Mouse (Mus musculus): Measurements from ENCODE around the gene Asb10. TPM values are rescaled to one million over a fixed set of nuclear protein-coding genes. Genes with fewer than 3 reads are reported as not detected.

The Asb10 gene
- polyA plus RNA-seq, 1 experiment from 2014 or later: 0.93 TPM

DNA sequence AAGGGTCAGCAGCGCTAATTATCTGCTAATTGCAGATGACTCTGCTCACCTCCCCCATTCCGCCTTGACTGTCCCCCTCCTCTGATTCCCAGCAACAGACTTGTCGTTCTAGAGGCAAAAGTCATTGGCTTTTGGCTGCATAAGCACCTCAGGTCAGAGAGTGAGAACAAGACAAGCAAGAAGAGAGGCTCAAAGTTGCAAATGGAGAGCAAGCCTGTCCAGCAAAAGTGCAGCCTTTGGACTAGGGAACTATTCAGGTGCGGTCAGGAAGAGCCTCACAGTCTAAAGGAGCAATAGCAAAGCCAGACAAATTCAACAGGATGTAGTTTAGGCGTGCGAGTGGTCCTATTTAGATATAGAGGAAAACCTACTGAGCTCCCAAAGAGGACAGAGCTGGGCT is 13.0 kb downstream of the Asb10 start:
- no peak overlapping the region for H3K9ac ChIP-seq (ENCODE audit: low read depth, low read length)
- no peak for TF ChIP-seq CTCF (IDR thresholded peaks at IDR 0.05; ENCODE audit: low read depth)
- 12% methylated on average over 6 of the region's 6 CpGs for WGBS
- H3K4me1 ChIP-seq (replicated peaks; ENCODE audit: insufficient read depth, low read length): peaks cover 12% of the 10 kb centered on the region; the same call in 1 of the 2 replicates
- no peak for ATAC-seq (replicated peaks; ENCODE audit: low FRiP score, low read depth)
- H3K4me3 ChIP-seq (replicated peaks; ENCODE audit: low read depth, low read length): no peak overlapping the region
- no peak overlapping the region for H3K4me2 ChIP-seq (ENCODE audit: low read length)
- H3K9me3 ChIP-seq (replicated peaks; ENCODE audit: low read length): no peaks in the 10 kb centered on the region
- H3K36me3 ChIP-seq (ENCODE audit: insufficient read depth, low read length): no peaks in the 10 kb centered on the region
- no peak for DNase-seq (ENCODE audit: low spot score)
- peaks cover 71% of the 10 kb centered on the region for H3K27me3 ChIP-seq (ENCODE audit: insufficient read depth, low read length)
- no peak overlapping the region for H3K27ac ChIP-seq

DNA sequence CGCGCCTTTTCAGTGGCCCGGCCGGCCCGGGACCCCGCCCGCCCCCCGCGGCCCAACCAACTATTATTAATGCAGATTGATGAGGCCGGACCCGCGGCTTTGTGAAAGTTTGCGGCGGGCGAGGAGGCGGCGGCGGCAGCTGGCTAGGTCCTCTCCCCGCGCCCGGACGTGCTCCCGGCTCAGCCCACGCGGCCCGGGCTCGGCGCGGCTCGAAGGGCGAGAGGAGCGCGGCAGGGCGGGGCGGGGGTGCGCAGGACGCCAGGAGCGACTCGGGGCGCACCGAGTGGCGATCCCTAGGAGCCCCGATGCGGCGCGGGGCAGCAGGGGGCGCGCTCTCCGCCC is 13.9 kb downstream of the Asb10 start, which contains the start of gene Gbx1:
Gene Gbx1 (minus strand): TSS at position 314 of the 342 bp plus-strand sequence.
- TF ChIP-seq CTCF (IDR thresholded peaks at IDR 0.05; ENCODE audit: low read depth): no peak
- DNase-seq (ENCODE audit: low spot score) (peak; percentile 40), ATAC-seq (replicated peaks; ENCODE audit: low FRiP score, low read depth) (0 out of 2 replicates have a peak, but pooled peaks have one; percentile 9)
- no peaks in the 10 kb centered on the region for H3K36me3 ChIP-seq (ENCODE audit: insufficient read depth, low read length)
- H3K9ac ChIP-seq (ENCODE audit: low read depth, low read length): no peak within 1 kb of the TSS
- H3K4me1 ChIP-seq (replicated peaks; ENCODE audit: insufficient read depth, low read length): peaks cover 12% of the 10 kb centered on the region; the same call in 1 of the 2 replicates
- H3K27me3 ChIP-seq (ENCODE audit: insufficient read depth, low read length): peaks cover 79% of the 10 kb centered on the region
- H3K4me3 ChIP-seq (replicated peaks; ENCODE audit: low read depth, low read length): peak within 1 kb of the TSS; percentile 41
- H3K4me2 ChIP-seq (ENCODE audit: low read length): peak within 1 kb of the TSS; percentile 58
- H3K9me3 ChIP-seq (replicated peaks; ENCODE audit: low read length): no peaks in the 10 kb centered on the region
- WGBS: under 1% methylated on average over 44 of the region's 49 CpGs
- H3K27ac ChIP-seq: no peak within 1 kb of the TSS

DNA sequence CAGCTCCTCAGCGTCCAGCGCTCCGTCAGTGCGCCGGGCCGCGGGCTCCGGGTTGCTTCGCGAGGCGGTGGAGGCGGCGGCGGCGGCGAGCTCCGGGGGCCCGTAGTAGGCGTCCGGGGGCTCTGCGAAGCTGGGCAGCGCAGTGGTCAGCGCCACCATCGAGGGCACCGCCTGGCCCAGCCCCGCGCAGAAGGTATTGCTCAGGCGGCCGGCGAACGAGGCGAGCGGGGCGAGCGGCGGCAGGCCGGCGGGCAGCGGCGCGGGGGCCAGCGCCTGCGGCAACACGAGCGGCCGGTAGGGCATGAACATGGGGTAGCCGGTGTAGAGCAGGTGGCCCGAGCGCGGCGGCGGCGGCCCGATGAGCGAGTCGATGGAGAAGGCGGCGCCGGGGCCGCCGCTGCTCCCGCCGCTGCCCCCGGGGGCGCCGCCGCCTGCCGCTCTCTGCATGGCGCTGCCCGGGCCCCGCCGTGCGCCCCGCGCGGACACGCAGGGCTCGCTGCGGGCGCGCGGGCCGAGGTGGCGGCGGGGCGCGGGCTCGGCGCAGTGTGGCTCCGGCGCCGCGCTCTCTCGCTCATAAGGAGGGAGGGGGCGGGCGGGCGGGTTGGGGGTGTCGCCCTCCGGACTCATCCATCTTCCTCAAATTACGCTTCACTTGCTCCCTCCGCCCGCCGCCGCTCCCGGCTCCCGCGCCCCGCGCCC is 14.4 kb downstream of the Asb10 start:
- TF ChIP-seq CTCF (IDR thresholded peaks at IDR 0.05; ENCODE audit: low read depth): no peak
- H3K9ac ChIP-seq (ENCODE audit: low read depth, low read length): no peak overlapping the region
- no peak for DNase-seq (ENCODE audit: low spot score)
- H3K4me3 ChIP-seq (replicated peaks; ENCODE audit: low read depth, low read length): peak overlapping the region; percentile 41
- no peak overlapping the region for H3K27ac ChIP-seq
- H3K4me2 ChIP-seq (ENCODE audit: low read length): peak overlapping the region; percentile 58
- no peaks in the 10 kb centered on the region for H3K36me3 ChIP-seq (ENCODE audit: insufficient read depth, low read length)
- H3K27me3 ChIP-seq (ENCODE audit: insufficient read depth, low read length): peaks cover 84% of the 10 kb centered on the region
- peaks cover 12% of the 10 kb centered on the region; the same call in 1 of the 2 replicates for H3K4me1 ChIP-seq (replicated peaks; ENCODE audit: insufficient read depth, low read length)
- under 1% methylated on average over 64 of the region's 109 CpGs for WGBS
- no peak; the same call in 1 of the 2 replicates for ATAC-seq (replicated peaks; ENCODE audit: low FRiP score, low read depth)
- no peaks in the 10 kb centered on the region for H3K9me3 ChIP-seq (replicated peaks; ENCODE audit: low read length)

DNA sequence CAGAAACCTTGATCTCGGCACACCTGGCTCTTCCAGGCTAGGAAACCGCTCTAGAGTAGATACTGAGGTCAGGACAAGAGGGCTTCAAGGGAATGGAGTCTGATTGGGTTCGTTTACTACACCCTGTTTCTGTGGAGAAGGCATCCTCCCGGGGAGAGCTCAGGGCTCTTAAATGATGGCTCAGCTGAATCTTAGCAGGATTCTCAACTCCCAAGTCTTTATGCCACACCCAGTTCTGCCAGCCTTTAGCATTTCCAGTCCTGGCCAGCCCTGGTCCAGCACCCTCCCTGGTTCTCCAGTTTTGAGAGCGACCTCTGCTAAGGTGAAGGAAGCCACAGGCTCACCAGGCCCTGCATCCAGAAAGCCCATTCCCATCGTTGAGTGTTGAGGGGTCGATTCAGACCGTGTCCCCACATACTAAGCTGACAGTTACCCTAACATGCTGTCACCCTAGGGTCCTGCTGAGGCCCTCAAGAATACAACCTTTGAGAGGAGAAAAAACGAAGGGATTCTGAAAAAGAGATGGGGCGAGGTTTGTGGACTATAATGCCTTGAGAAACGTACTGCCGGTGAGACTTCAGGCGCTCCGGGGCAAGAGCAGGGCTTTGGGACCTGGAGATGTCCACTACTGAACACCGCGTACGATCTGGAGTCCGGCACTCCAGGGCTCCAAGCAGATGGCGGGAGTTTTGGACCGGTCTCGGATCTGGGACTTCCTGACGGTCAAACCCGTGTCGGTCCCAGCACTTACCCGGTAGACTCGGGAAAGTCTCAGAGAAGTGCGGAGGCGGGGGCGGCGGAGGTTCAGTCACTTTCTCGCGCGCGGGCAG is 15.2 kb downstream of the Asb10 start:
- DNase-seq (ENCODE audit: low spot score): no peak
- WGBS: 3% methylated on average over 34 of the region's 34 CpGs
- no peak for TF ChIP-seq CTCF (IDR thresholded peaks at IDR 0.05; ENCODE audit: low read depth)

DNA sequence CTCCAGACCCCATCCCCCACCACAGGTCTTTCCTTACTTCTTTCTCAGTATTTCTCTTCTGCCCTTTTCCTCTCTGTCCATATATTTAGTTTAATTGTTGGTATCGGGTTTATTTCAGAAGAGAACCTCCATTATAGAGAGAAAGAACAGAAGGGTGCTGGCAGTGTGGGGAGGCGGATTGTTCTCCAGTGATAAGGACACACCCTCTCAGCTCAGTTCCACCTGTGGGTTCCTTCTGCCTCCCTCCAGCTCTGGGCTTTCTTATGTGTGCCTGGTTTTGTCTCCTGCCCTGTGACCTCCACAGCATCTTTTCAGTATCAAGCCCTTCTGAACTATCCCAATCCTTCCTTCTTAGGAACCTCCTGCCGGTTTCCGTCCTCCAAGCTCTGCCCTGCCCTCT is 16.3 kb downstream of the Asb10 start:
- Histone ChIP-seq H3K27me3 (ENCODE audit: insufficient read depth, low read length) (peaks cover 76% of the 10 kb centered on the region), H3K27ac (no peak overlapping the region), H3K4me3 (replicated peaks; ENCODE audit: low read depth, low read length) (no peak overlapping the region), H3K9me3 (replicated peaks; ENCODE audit: low read length) (no peaks in the 10 kb centered on the region), H3K4me1 (replicated peaks; ENCODE audit: insufficient read depth, low read length) (peaks cover 12% of the 10 kb centered on the region; the same call in 1 of the 2 replicates), H3K9ac (ENCODE audit: low read depth, low read length) (no peak overlapping the region), H3K36me3 (ENCODE audit: insufficient read depth, low read length) (no peaks in the 10 kb centered on the region), H3K4me2 (ENCODE audit: low read length) (no peak overlapping the region)
- no peak for DNase-seq (ENCODE audit: low spot score)
- no peak for TF ChIP-seq CTCF (IDR thresholded peaks at IDR 0.05; ENCODE audit: low read depth)
- no peak for ATAC-seq (replicated peaks; ENCODE audit: low FRiP score, low read depth)
- 14% methylated on average over 4 of the region's 4 CpGs for WGBS

More for the DNA sequence above, 15.2 kb downstream of the Asb10 start:
- Histone ChIP-seq H3K4me3 (replicated peaks; ENCODE audit: low read depth, low read length) (peak overlapping the region; percentile 41), H3K4me2 (ENCODE audit: low read length) (peak overlapping the region; percentile 58), H3K36me3 (ENCODE audit: insufficient read depth, low read length) (no peaks in the 10 kb centered on the region), H3K27me3 (ENCODE audit: insufficient read depth, low read length) (peaks cover 80% of the 10 kb centered on the region), H3K9ac (ENCODE audit: low read depth, low read length) (no peak overlapping the region), H3K27ac (no peak overlapping the region), H3K4me1 (replicated peaks; ENCODE audit: insufficient read depth, low read length) (peaks cover 12% of the 10 kb centered on the region; the same call in 1 of the 2 replicates), H3K9me3 (replicated peaks; ENCODE audit: low read length) (no peaks in the 10 kb centered on the region)
- ATAC-seq (replicated peaks; ENCODE audit: low FRiP score, low read depth): no peak

DNA sequence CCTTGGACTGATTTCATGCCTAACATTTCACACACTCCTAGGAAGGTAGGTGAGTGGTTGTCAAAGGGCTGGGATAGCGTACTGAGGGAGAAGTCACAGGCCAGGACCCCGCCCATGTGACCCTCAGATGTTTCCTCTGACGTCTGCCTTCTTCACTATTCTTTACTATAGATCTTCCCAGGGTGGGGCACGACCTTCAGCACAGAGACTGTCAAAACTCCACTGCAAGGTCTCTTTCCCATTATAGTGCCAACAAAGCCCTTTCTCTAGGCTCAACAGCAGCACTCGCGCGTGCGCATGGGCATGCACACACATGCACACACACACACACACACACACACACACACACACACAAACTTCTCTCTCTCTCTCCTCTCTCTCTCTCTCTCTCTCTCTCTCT is 17.0 kb downstream of the Asb10 start:
- H3K27me3 ChIP-seq (ENCODE audit: insufficient read depth, low read length): peaks cover 70% of the 10 kb centered on the region
- H3K36me3 ChIP-seq (ENCODE audit: insufficient read depth, low read length): no peaks in the 10 kb centered on the region
- H3K4me3 ChIP-seq (replicated peaks; ENCODE audit: low read depth, low read length): no peak overlapping the region
- TF ChIP-seq CTCF (IDR thresholded peaks at IDR 0.05; ENCODE audit: low read depth): no peak
- peaks cover 12% of the 10 kb centered on the region; the same call in 1 of the 2 replicates for H3K4me1 ChIP-seq (replicated peaks; ENCODE audit: insufficient read depth, low read length)
- H3K27ac ChIP-seq: no peak overlapping the region
- H3K9ac ChIP-seq (ENCODE audit: low read depth, low read length): no peak overlapping the region
- WGBS: 59% methylated on average over 8 of the region's 8 CpGs
- no peak overlapping the region for H3K4me2 ChIP-seq (ENCODE audit: low read length)
- H3K9me3 ChIP-seq (replicated peaks; ENCODE audit: low read length): no peaks in the 10 kb centered on the region
- ATAC-seq (replicated peaks; ENCODE audit: low FRiP score, low read depth) (no peak), DNase-seq (ENCODE audit: low spot score) (no peak)
